Mouse (Mus musculus) thymus, adult 2 months (tissue): ENCODE results near the gene Slc6a9. TPM values are rescaled to one million over a fixed set of nuclear protein-coding genes. Genes with fewer than 3 reads are reported as not detected.

Experiments used
- DNase-seq: peaks from one replicate; pipeline ENCODE4 v3.0.0; 2021
- H3K27ac ChIP-seq: fragments of 200-500 bp; 2 replicates; pipeline ENCODE4 v1.5.1; 2012; ENCODE audit warnings: low read length, control low read depth; ENCODE audit not compliant: control insufficient read depth, insufficient read depth
- H3K27me3 ChIP-seq: fragments of 200-500 bp; 2 replicates; pipeline ENCODE4 v1.6.1; 2012; ENCODE audit warnings: mild to moderate bottlenecking, low read length, moderate library complexity, mixed read lengths; ENCODE audit not compliant: control insufficient read depth, insufficient read depth
- H3K36me3 ChIP-seq: fragments of 200-500 bp; 2 replicates; pipeline ENCODE4 v1.6.1; 2012; ENCODE audit warnings: mild to moderate bottlenecking, low read length, moderate library complexity; ENCODE audit not compliant: control insufficient read depth, insufficient read depth
- H3K4me1 ChIP-seq: fragments of 200-500 bp; replicated peaks from 2 replicates; pipeline ENCODE4 v1.6.1; 2012; ENCODE audit warnings: low read length; ENCODE audit not compliant: control insufficient read depth, insufficient read depth
- H3K4me3 ChIP-seq: fragments of 200-500 bp; 2 replicates; pipeline ENCODE4 v1.5.1; 2012; ENCODE audit warnings: mild to moderate bottlenecking, low read length, control low read depth, moderate library complexity; ENCODE audit not compliant: control insufficient read depth, insufficient read depth
- CTCF ChIP-seq: fragments of 200-500 bp; IDR thresholded peaks from 2 replicates; pipeline ENCODE4 v1.5.1; 2012; ENCODE audit warnings: mild to moderate bottlenecking, control low read depth, low read length, moderate library complexity, borderline replicate concordance; ENCODE audit not compliant: control insufficient read depth, poor library complexity, insufficient read depth; ENCODE audit errors: extremely low read depth
- POLR2A ChIP-seq: fragments of 200-500 bp; IDR thresholded peaks from 2 replicates; pipeline ENCODE4 v1.6.1; 2012; ENCODE audit warnings: mild to moderate bottlenecking, low read length, control low read depth, moderate library complexity; ENCODE audit not compliant: control insufficient read depth, poor library complexity, insufficient read depth; ENCODE audit errors: extremely low read depth
- WGBS: fragments of 180-500 bp; shearing (Covaris S2); methylation state at CpG from one replicate; pipeline ENCODE4 v1.1.7; 2018; 5-methylcytosine and 5-hydroxymethylcytosine counted together
- polyA plus RNA-seq: library from polyadenylated mRNA; depleted of rRNA; stranded (reverse); fragments of >200 nt; gene quantifications from 2 replicates; pipeline ENCODE4 v1.2.3, GENCODE M21; 2012; rRNA removed

Slc6a9 gene
- polyA plus RNA-seq, result 4.7 and 8.2 TPM in 2 replicates

DNA sequence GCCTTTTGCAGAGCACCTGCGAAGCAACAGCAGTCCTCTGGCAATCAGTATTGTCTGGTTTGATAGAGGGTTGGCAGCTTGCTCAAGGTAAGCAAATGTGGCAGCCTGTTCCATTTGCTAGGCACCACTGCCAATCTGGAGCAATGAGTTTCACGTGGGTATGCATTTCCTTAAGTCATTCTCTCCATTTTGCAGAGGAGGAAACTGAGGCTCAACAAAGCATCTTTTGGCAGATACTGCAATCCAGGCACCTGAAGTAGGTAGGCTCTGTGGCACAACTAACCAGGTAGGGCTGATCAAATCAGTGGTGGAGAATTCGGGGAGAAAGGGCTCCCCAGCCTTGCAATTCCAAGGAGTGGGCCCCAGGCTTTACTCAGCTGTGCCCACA is at the start of gene Slc6a9:
Gene Slc6a9, plus strand, starts transcription at position 50 of the 388 bp plus-strand sequence.
- Histone ChIP-seq H3K36me3 (no peaks in the 10 kb centered on the region), H3K4me3 (peak within 1 kb of the TSS; percentile 83), H3K27me3 (no peaks in the 10 kb centered on the region; the same call in 1 of the 2 replicates), H3K4me1 (peaks cover 9% of the 10 kb centered on the region; the same call in 1 of the 2 replicates), H3K27ac (no peak within 1 kb of the TSS)
- 52% methylated on average over 3 of the region's 3 CpGs for WGBS
- no peak for TF ChIP-seq POLR2A
- DNase-seq, result no peak

DNA sequence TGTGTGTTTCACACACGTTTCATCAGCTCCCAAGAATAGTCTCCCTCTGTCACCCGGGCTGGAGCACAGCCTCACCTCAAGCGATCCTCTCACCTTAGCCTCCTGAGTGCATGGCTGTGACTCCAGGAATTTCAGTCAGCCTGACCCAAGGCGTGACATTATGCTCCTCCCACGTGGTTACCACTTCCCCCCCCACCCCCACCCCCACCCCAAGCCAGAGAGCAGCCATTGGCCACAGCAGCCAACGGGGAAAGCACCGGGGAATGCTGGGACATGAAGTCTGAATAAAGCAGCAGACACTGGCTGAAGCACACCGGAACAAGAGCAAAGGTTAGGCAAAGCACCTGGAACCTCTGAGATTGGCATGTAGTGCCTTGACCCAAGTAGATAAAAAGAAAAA is 47.3 kb upstream of the Slc6a9 start:
- Histone ChIP-seq H3K4me3 (no peak overlapping the region), H3K36me3 (no peaks in the 10 kb centered on the region), H3K27ac (no peak overlapping the region), H3K4me1 (no peaks in the 10 kb centered on the region), H3K27me3 (no peaks in the 10 kb centered on the region)
- 31% methylated on average over 8 of the region's 8 CpGs for WGBS
- TF ChIP-seq POLR2A, result no peak
- no peak for TF ChIP-seq CTCF
- DNase-seq, result no peak

DNA sequence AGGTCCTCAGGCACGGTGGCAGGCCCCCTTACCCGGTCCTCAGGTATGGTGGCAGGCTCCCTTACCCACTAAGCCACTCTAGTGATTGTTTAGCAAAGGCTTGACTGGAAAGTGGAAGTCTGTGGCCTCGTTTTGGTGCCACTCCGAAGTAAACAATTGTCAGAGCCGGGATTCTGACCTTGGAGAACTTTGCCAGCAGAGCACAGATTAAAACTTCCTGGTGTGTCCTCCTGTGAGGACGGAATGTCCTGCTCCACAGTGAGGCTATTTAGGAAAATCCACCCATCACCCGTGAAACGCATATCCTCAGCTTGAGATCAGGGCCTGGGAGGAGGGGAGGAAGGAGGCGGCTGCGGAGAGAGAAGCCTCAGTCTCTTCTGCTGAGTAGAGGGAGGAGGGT is 46.0 kb upstream of the Slc6a9 start:
- no peak for TF ChIP-seq POLR2A
- no peak for TF ChIP-seq CTCF
- WGBS, result 89% methylated on average over 10 of the region's 10 CpGs
- Histone ChIP-seq H3K27ac (no peak overlapping the region), H3K36me3 (no peaks in the 10 kb centered on the region), H3K27me3 (no peaks in the 10 kb centered on the region), H3K4me3 (no peak overlapping the region), H3K4me1 (no peaks in the 10 kb centered on the region)
- DNase-seq, result no peak

DNA sequence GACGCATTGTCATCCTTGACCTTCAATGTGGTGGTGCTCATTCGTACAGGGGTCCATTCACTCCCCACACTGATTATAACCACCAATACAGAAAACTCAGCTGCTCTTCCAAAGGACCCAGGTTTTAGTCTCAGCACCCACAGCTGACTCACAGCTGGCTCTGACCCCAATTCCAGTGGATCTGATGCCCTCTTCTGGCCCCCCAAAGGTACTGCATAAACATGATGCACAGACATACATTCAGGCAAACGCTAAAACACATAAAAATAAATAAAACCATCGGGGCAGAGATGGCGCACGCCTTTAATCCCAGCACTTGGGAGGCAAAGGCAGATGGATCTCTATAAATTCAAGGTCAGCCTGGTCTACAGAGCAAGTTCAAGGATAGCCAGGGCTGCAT is 34.4 kb upstream of the Slc6a9 start:
- H3K4me1 ChIP-seq, result no peaks in the 10 kb centered on the region
- no peaks in the 10 kb centered on the region for H3K36me3 ChIP-seq
- WGBS, result 90% methylated on average over 6 of the region's 6 CpGs
- no peak overlapping the region for H3K27ac ChIP-seq
- no peak for DNase-seq
- no peaks in the 10 kb centered on the region for H3K27me3 ChIP-seq
- no peak overlapping the region for H3K4me3 ChIP-seq
- TF ChIP-seq CTCF, result no peak
- no peak for TF ChIP-seq POLR2A

DNA sequence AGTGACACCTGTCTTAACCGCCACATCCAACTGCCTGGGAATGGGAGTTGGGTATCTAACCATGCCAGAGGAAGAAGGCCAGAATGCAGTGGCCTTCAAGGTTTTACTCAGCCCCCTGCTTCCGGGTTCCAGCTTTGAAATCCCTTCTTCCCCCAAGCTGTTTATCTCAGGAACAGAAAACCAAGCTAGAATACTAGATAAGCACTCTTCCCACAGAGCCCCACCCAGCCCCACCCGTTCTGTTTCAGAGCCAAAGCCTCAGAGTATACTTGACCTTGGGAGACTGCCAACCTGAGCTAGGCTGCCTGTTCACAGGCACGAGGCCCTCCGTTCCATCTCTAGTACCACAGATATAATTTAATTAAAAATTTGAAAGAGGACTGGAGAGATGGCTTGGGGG is 27.3 kb upstream of the Slc6a9 start:
- no peak for TF ChIP-seq CTCF
- TF ChIP-seq POLR2A, result no peak
- no peak for DNase-seq
- Histone ChIP-seq H3K36me3 (no peaks in the 10 kb centered on the region), H3K27me3 (no peaks in the 10 kb centered on the region), H3K4me3 (no peak overlapping the region), H3K27ac (no peak overlapping the region), H3K4me1 (no peaks in the 10 kb centered on the region)
- WGBS, result 68% methylated on average over 5 of the region's 5 CpGs

DNA sequence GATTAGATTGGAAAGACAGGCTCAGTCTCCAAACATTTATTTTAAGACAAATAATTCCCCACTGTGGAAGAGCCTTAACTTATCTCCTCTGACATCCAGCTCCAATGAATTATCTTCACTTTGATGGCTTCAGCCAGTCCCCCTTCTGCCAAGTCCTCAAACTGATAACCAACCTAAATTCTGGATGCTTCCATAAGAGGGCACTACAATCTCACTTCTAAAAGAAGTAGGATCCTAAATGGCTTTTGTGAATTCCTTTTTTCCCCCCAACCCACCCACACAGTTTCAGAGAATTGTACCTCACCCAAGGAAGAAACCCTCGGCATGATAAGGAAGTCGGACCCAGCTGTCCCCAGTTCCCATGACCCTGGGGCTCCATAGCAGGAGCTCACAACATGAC is 23.4 kb upstream of the Slc6a9 start:
- no peak for DNase-seq
- WGBS, result 61% methylated on average over 2 of the region's 2 CpGs
- H3K36me3 ChIP-seq, result no peaks in the 10 kb centered on the region
- no peak overlapping the region for H3K27ac ChIP-seq
- no peak for TF ChIP-seq CTCF
- H3K4me1 ChIP-seq, result peaks cover 5% of the 10 kb centered on the region
- H3K27me3 ChIP-seq, result no peaks in the 10 kb centered on the region
- no peak overlapping the region for H3K4me3 ChIP-seq

DNA sequence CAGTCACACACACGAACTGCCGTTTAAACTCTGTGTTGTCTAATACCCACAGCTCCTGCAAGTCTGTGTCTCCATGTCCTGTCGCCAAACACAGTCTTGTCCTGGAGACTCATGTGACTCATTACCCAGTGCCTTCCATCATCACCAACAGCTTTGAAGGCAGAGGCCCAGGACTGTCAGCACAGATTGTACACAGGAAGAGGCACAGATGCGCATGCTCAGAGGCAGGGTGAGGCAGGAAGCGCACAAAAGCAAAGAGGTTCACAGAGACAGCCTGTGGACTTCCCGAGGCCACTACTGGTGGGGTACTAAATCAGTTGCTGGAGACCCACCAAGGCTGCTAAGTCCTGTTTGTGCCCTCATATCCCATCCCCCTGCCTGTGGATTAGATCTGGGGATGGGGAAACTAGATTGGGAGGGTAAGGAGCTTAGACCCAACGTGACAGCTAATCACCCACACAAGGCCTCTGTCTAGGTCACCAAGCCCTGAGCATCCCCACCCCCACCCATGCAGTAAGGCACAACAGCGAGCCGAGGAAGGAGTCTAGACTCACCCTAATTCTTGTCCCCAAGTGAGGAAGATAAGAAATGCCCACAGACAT is 20.6 kb upstream of the Slc6a9 start:
- Histone ChIP-seq H3K4me3 (no peak overlapping the region), H3K27me3 (no peaks in the 10 kb centered on the region), H3K36me3 (no peaks in the 10 kb centered on the region), H3K27ac (no peak overlapping the region), H3K4me1 (peaks cover 5% of the 10 kb centered on the region)
- peak; percentile 28 for DNase-seq
- WGBS, result 60% methylated on average over 9 of the region's 9 CpGs
- no peak for TF ChIP-seq POLR2A
- no peak for TF ChIP-seq CTCF
